Mouse (Mus musculus): ENCODE data around the gene Ly6g5c. TPM values are rescaled to one million over a fixed set of nuclear protein-coding genes. Genes with fewer than 3 reads are reported as not detected.

The Ly6g5c gene
- polyA plus RNA-seq, 1 experiment from 2014 or later = not detected

- no peaks in the 10 kb centered on the region for H3K36me3 ChIP-seq (ENCODE audit: control insufficient read depth, insufficient read depth)
- H3K4me2 ChIP-seq (ENCODE audit: low read length) = peak within 1 kb of the TSS; percentile 48
- peaks cover 29% of the 10 kb centered on the region for H3K4me1 ChIP-seq (replicated peaks; ENCODE audit: control insufficient read depth, insufficient read depth, low read length)
- H3K27ac ChIP-seq (ENCODE audit: low read length) = peak within 1 kb of the TSS; percentile 72
- H3K9me3 ChIP-seq (ENCODE audit: control insufficient read depth, low read length) = no peaks in the 10 kb centered on the region
- peak; percentile 19; the same call in 1 of the 2 replicates for ATAC-seq
- peak within 1 kb of the TSS; percentile 53 for H3K9ac ChIP-seq (replicated peaks; ENCODE audit: low read depth, low read length)
- WGBS = 12% methylated on average over 14 of the region's 14 CpGs
- H3K27me3 ChIP-seq (replicated peaks; ENCODE audit: control insufficient read depth, insufficient read depth, low read length) = no peaks in the 10 kb centered on the region
- H3K4me3 ChIP-seq (replicated peaks; ENCODE audit: low read length) = peak within 1 kb of the TSS; percentile 24
These were observed 30.3 kb upstream of the Ly6g5c start, which contains the start of gene Ly6g6d for GRCm38 (mm10) chr17:35077786-35078233. TSS of gene Ly6g6d (minus strand) at chr17:35078065.

GRCm38 (mm10) chr17:35079778-35080177, 28.3 kb upstream of the Ly6g5c start:
- H3K9ac ChIP-seq (replicated peaks; ENCODE audit: low read depth, low read length) = no peak overlapping the region
- no peak overlapping the region for H3K4me2 ChIP-seq (ENCODE audit: low read length)
- no peak overlapping the region for H3K27ac ChIP-seq (ENCODE audit: low read length)
- no peak for ATAC-seq
- H3K4me1 ChIP-seq (replicated peaks; ENCODE audit: control insufficient read depth, insufficient read depth, low read length) = peaks cover 24% of the 10 kb centered on the region
- H3K9me3 ChIP-seq (ENCODE audit: control insufficient read depth, low read length) = no peaks in the 10 kb centered on the region
- H3K27me3 ChIP-seq (replicated peaks; ENCODE audit: control insufficient read depth, insufficient read depth, low read length) = no peaks in the 10 kb centered on the region
- WGBS = 73% methylated on average over 9 of the region's 9 CpGs
- no peaks in the 10 kb centered on the region for H3K36me3 ChIP-seq (ENCODE audit: control insufficient read depth, insufficient read depth)
- H3K4me3 ChIP-seq (replicated peaks; ENCODE audit: low read length) = no peak overlapping the region

- Histone ChIP-seq H3K4me2 (ENCODE audit: low read length) (no peak overlapping the region), H3K4me3 (replicated peaks; ENCODE audit: low read length) (no peak overlapping the region), H3K9ac (replicated peaks; ENCODE audit: low read depth, low read length) (no peak overlapping the region), H3K36me3 (ENCODE audit: control insufficient read depth, insufficient read depth) (no peaks in the 10 kb centered on the region), H3K9me3 (ENCODE audit: control insufficient read depth, low read length) (no peaks in the 10 kb centered on the region), H3K27me3 (replicated peaks; ENCODE audit: control insufficient read depth, insufficient read depth, low read length) (no peaks in the 10 kb centered on the region), H3K4me1 (replicated peaks; ENCODE audit: control insufficient read depth, insufficient read depth, low read length) (peaks cover 24% of the 10 kb centered on the region), H3K27ac (ENCODE audit: low read length) (no peak overlapping the region)
- 57% methylated on average over 6 of the region's 6 CpGs for WGBS
- no peak for ATAC-seq
These were observed 27.8 kb upstream of the Ly6g5c start for GRCm38 (mm10) chr17:35080248-35080647.

GRCm38 (mm10) chr17:35080710-35081109, 27.4 kb upstream of the Ly6g5c start:
- ATAC-seq = no peak
- H3K9ac ChIP-seq (replicated peaks; ENCODE audit: low read depth, low read length) = no peak overlapping the region
- 80% methylated on average over 4 of the region's 4 CpGs for WGBS

GRCm38 (mm10) chr17:35082841-35083576, 25.1 kb upstream of the Ly6g5c start:
- Histone ChIP-seq H3K4me1 (replicated peaks; ENCODE audit: control insufficient read depth, insufficient read depth, low read length) (peaks cover 5% of the 10 kb centered on the region; the same call in 1 of the 2 replicates), H3K4me3 (replicated peaks; ENCODE audit: low read length) (no peak overlapping the region), H3K36me3 (ENCODE audit: control insufficient read depth, insufficient read depth) (no peaks in the 10 kb centered on the region), H3K27ac (ENCODE audit: low read length) (no peak overlapping the region), H3K4me2 (ENCODE audit: low read length) (no peak overlapping the region), H3K27me3 (replicated peaks; ENCODE audit: control insufficient read depth, insufficient read depth, low read length) (no peaks in the 10 kb centered on the region), H3K9ac (replicated peaks; ENCODE audit: low read depth, low read length) (no peak overlapping the region), H3K9me3 (ENCODE audit: control insufficient read depth, low read length) (no peaks in the 10 kb centered on the region)
- 85% methylated on average over 16 of the region's 16 CpGs for WGBS
- ATAC-seq = no peak

More at GRCm38 (mm10) chr17:35080710-35081109, 27.4 kb upstream of the Ly6g5c start:
- Histone ChIP-seq H3K27ac (ENCODE audit: low read length) (no peak overlapping the region), H3K27me3 (replicated peaks; ENCODE audit: control insufficient read depth, insufficient read depth, low read length) (no peaks in the 10 kb centered on the region), H3K36me3 (ENCODE audit: control insufficient read depth, insufficient read depth) (no peaks in the 10 kb centered on the region), H3K4me2 (ENCODE audit: low read length) (no peak overlapping the region), H3K4me1 (replicated peaks; ENCODE audit: control insufficient read depth, insufficient read depth, low read length) (peaks cover 24% of the 10 kb centered on the region), H3K9me3 (ENCODE audit: control insufficient read depth, low read length) (no peaks in the 10 kb centered on the region), H3K4me3 (replicated peaks; ENCODE audit: low read length) (no peak overlapping the region)

- Histone ChIP-seq H3K27me3 (replicated peaks; ENCODE audit: control insufficient read depth, insufficient read depth, low read length) (no peaks in the 10 kb centered on the region), H3K9ac (replicated peaks; ENCODE audit: low read depth, low read length) (no peak overlapping the region), H3K4me2 (ENCODE audit: low read length) (no peak overlapping the region), H3K4me1 (replicated peaks; ENCODE audit: control insufficient read depth, insufficient read depth, low read length) (peaks cover 3% of the 10 kb centered on the region; the same call in 1 of the 2 replicates), H3K27ac (ENCODE audit: low read length) (no peak overlapping the region), H3K36me3 (ENCODE audit: control insufficient read depth, insufficient read depth) (no peaks in the 10 kb centered on the region), H3K9me3 (ENCODE audit: control insufficient read depth, low read length) (no peaks in the 10 kb centered on the region), H3K4me3 (replicated peaks; ENCODE audit: low read length) (no peak overlapping the region)
- WGBS = 88% methylated on average over 3 of the region's 3 CpGs
- ATAC-seq = no peak
These were observed 24.1 kb upstream of the Ly6g5c start for GRCm38 (mm10) chr17:35083929-35084497.

GRCm38 (mm10) chr17:35085208-35085865, 22.7 kb upstream of the Ly6g5c start, which contains the start of gene Ly6g6f:
TSS of gene Ly6g6f (minus strand) at chr17:35085610.
- H3K27me3 ChIP-seq (replicated peaks; ENCODE audit: control insufficient read depth, insufficient read depth, low read length) = no peaks in the 10 kb centered on the region
- H3K36me3 ChIP-seq (ENCODE audit: control insufficient read depth, insufficient read depth) = no peaks in the 10 kb centered on the region
- 84% methylated on average over 7 of the region's 7 CpGs for WGBS
- no peak within 1 kb of the TSS for H3K4me2 ChIP-seq (ENCODE audit: low read length)
- no peak within 1 kb of the TSS for H3K9ac ChIP-seq (replicated peaks; ENCODE audit: low read depth, low read length)
- H3K9me3 ChIP-seq (ENCODE audit: control insufficient read depth, low read length) = no peaks in the 10 kb centered on the region
- ATAC-seq = no peak
- no peak within 1 kb of the TSS for H3K4me3 ChIP-seq (replicated peaks; ENCODE audit: low read length)
- H3K27ac ChIP-seq (ENCODE audit: low read length) = no peak within 1 kb of the TSS
- H3K4me1 ChIP-seq (replicated peaks; ENCODE audit: control insufficient read depth, insufficient read depth, low read length) = peaks cover 11% of the 10 kb centered on the region

GRCm38 (mm10) chr17:35088151-35088550, 19.9 kb upstream of the Ly6g5c start:
- Histone ChIP-seq H3K4me3 (replicated peaks; ENCODE audit: low read length) (no peak overlapping the region), H3K27me3 (replicated peaks; ENCODE audit: control insufficient read depth, insufficient read depth, low read length) (no peaks in the 10 kb centered on the region), H3K4me2 (ENCODE audit: low read length) (no peak overlapping the region), H3K4me1 (replicated peaks; ENCODE audit: control insufficient read depth, insufficient read depth, low read length) (peaks cover 13% of the 10 kb centered on the region), H3K9ac (replicated peaks; ENCODE audit: low read depth, low read length) (no peak overlapping the region), H3K9me3 (ENCODE audit: control insufficient read depth, low read length) (no peaks in the 10 kb centered on the region), H3K36me3 (ENCODE audit: control insufficient read depth, insufficient read depth) (peaks cover 7% of the 10 kb centered on the region; the same call in 1 of the 2 replicates), H3K27ac (ENCODE audit: low read length) (no peak overlapping the region; the same call in 1 of the 2 replicates)
- ATAC-seq = no peak
- 47% methylated on average over 2 of the region's 2 CpGs for WGBS

Data from forebrain, embryonic 16.5 days (tissue).